Mouse (Mus musculus) stomach, postnatal 0 days (tissue): ENCODE data around the gene Cyp1a2. TPM values are rescaled to one million over a fixed set of nuclear protein-coding genes. Genes with fewer than 3 reads are reported as not detected.

ENCODE experiments used
- ATAC-seq: fragments of 200-750 bp; cut with Nextera tagmentation; 2 replicates; pipeline ENCODE4 v1.8.0; 2017; ENCODE audit not compliant: low FRiP score, low TSS enrichment
- DNase-seq: peaks from one replicate; pipeline ENCODE4 v3.0.0-alpha.2; 2016; ENCODE audit warnings: low spot score
- H3K27ac ChIP-seq: fragments of 300-500 bp; sonication (generic); replicated peaks from 2 replicates; pipeline ENCODE4 v1.5.1; 2014; ENCODE audit warnings: mild to moderate bottlenecking, control low read depth
- H3K27me3 ChIP-seq: fragments of 300-500 bp; sonication (generic); 2 replicates; pipeline ENCODE4 v1.6.1; 2014; ENCODE audit warnings: low read length; ENCODE audit not compliant: control insufficient read depth, insufficient read depth
- H3K36me3 ChIP-seq: fragments of 300-500 bp; sonication (generic); 2 replicates; pipeline ENCODE4 v1.6.1; 2014; ENCODE audit warnings: low read length, mixed read lengths; ENCODE audit not compliant: control insufficient read depth, insufficient read depth
- H3K4me1 ChIP-seq: fragments of 300-500 bp; sonication (generic); replicated peaks from 2 replicates; pipeline ENCODE4 v1.6.1; 2014; ENCODE audit warnings: antibody characterized with exemption; ENCODE audit not compliant: control insufficient read depth, insufficient read depth
- H3K4me2 ChIP-seq: fragments of 300-500 bp; sonication (generic); replicated peaks from 2 replicates; pipeline ENCODE4 v1.6.1; 2014; ENCODE audit warnings: low read depth, mild to moderate bottlenecking, control low read depth, moderate library complexity
- H3K4me3 ChIP-seq: fragments of 300-500 bp; sonication (generic); 2 replicates; pipeline ENCODE4 v1.5.1; 2014; ENCODE audit warnings: low read depth, low read length, control low read depth
- H3K9ac ChIP-seq: fragments of 300-500 bp; sonication (generic); 2 replicates; pipeline ENCODE4 v1.6.1; 2014; ENCODE audit warnings: mild to moderate bottlenecking, low read length, control low read depth, mixed read lengths
- H3K9me3 ChIP-seq: fragments of 300-500 bp; sonication (generic); 2 replicates; pipeline ENCODE4 v1.6.1; 2016; ENCODE audit warnings: low read length; ENCODE audit not compliant: control insufficient read depth
- CTCF ChIP-seq: IDR thresholded peaks from 2 replicates; pipeline ENCODE4 v1.5.1; 2016; ENCODE audit warnings: antibody characterized with exemption, low read depth, mild to moderate bottlenecking, moderate library complexity
- EP300 ChIP-seq: optimal IDR thresholded peaks from 2 replicates; pipeline ENCODE3; 2016; ENCODE audit warnings: antibody characterized with exemption
- WGBS: fragments of 180-500 bp; shearing (Covaris S2); extraction: QIAGEN DNeasy Blood & Tissue Kit; methylation state at CpG from one replicate; pipeline ENCODE4 v1.1.7; 2014; 5-methylcytosine and 5-hydroxymethylcytosine counted together
- polyA plus RNA-seq: library from polyadenylated mRNA; unstranded; fragments of >200 nt; fragmentation: Nextera tagmentation; extraction: Ambion mirVana; gene quantifications from 2 replicates; pipeline ENCODE4 v1.2.1, GENCODE M21; 2015

Gene Cyp1a2
- polyA plus RNA-seq, 1 experiment from 2014 or later = not detected

GRCm38 (mm10) chr9:57629118-57629874, 54.2 kb downstream of the Cyp1a2 start:
- Histone ChIP-seq H3K27ac (peak overlapping the region; percentile 24; the same call in 1 of the 2 replicates), H3K9ac (no peak overlapping the region), H3K9me3 (no peaks in the 10 kb centered on the region), H3K4me1 (no peaks in the 10 kb centered on the region), H3K36me3 (peaks cover 50% of the 10 kb centered on the region), H3K4me3 (no peak overlapping the region), H3K4me2 (no peak overlapping the region), H3K27me3 (no peaks in the 10 kb centered on the region)
- 55% methylated on average over 14 of the region's 14 CpGs for WGBS
- peak; percentile 98 for TF ChIP-seq CTCF
- no peak for TF ChIP-seq EP300
- ATAC-seq (peak; percentile 74), DNase-seq (peak; percentile 83)

GRCm38 (mm10) chr9:57628717-57629116, 54.8 kb downstream of the Cyp1a2 start:
- DNase-seq (no peak), ATAC-seq (no peak)
- WGBS = 90% methylated on average over 12 of the region's 12 CpGs
- no peak overlapping the region for H3K27ac ChIP-seq
- TF ChIP-seq EP300 (no peak), CTCF (no peak)
- no peaks in the 10 kb centered on the region for H3K9me3 ChIP-seq
- no peaks in the 10 kb centered on the region for H3K4me1 ChIP-seq
- no peak overlapping the region for H3K4me3 ChIP-seq
- peaks cover 50% of the 10 kb centered on the region for H3K36me3 ChIP-seq
- no peak overlapping the region for H3K9ac ChIP-seq
- no peaks in the 10 kb centered on the region for H3K27me3 ChIP-seq
- H3K4me2 ChIP-seq = no peak overlapping the region

GRCm38 (mm10) chr9:57627892-57628291, 55.6 kb downstream of the Cyp1a2 start:
- H3K27ac ChIP-seq = no peak overlapping the region
- H3K9ac ChIP-seq = no peak overlapping the region
- no peak for DNase-seq
- H3K4me3 ChIP-seq = no peak overlapping the region
- H3K27me3 ChIP-seq = no peaks in the 10 kb centered on the region
- WGBS = 87% methylated on average over 11 of the region's 11 CpGs
- TF ChIP-seq EP300 = no peak
- no peak for TF ChIP-seq CTCF
- no peaks in the 10 kb centered on the region for H3K9me3 ChIP-seq
- H3K36me3 ChIP-seq = peaks cover 50% of the 10 kb centered on the region
- no peak for ATAC-seq
- H3K4me1 ChIP-seq = no peaks in the 10 kb centered on the region
- H3K4me2 ChIP-seq = no peak overlapping the region

- H3K27me3 ChIP-seq = no peaks in the 10 kb centered on the region
- H3K4me1 ChIP-seq = no peaks in the 10 kb centered on the region
- no peaks in the 10 kb centered on the region for H3K9me3 ChIP-seq
- TF ChIP-seq CTCF (no peak), EP300 (no peak)
- DNase-seq (no peak), ATAC-seq (no peak)
- 93% methylated on average over 17 of the region's 17 CpGs for WGBS
- no peak overlapping the region for H3K27ac ChIP-seq
- H3K4me3 ChIP-seq = no peak overlapping the region
- H3K9ac ChIP-seq = no peak overlapping the region
- no peak overlapping the region for H3K4me2 ChIP-seq
- peaks cover 50% of the 10 kb centered on the region for H3K36me3 ChIP-seq
Observed at GRCm38 (mm10) chr9:57627191-57627590, 56.3 kb downstream of the Cyp1a2 start.

Other genes with a start within 250 kb of the Cyp1a2 start
- gene Ppcdc, start 243.6 kb downstream of the Cyp1a2 start, polyA plus RNA-seq = 14.2 and 16.2 TPM in 2 replicates
- gene Scamp5, start 215.6 kb downstream of the Cyp1a2 start, polyA plus RNA-seq = 42.4 and 48.7 TPM in 2 replicates
- gene Rpp25, start 179.7 kb downstream of the Cyp1a2 start, polyA plus RNA-seq = 24.3 and 26.5 TPM in 2 replicates
- 991 and 1,062 TPM in 2 replicates for gene Cox5a, start 162.4 kb downstream of the Cyp1a2 start, polyA plus RNA-seq
- 12.4 and 13.0 TPM in 2 replicates for gene Fam219b, start 146.2 kb downstream of the Cyp1a2 start, polyA plus RNA-seq
- gene Mpi, start 130.9 kb downstream of the Cyp1a2 start, polyA plus RNA-seq = 24.6 and 26.1 TPM in 2 replicates
- 102 and 104 TPM in 2 replicates for gene Scamp2, start 122.8 kb downstream of the Cyp1a2 start, polyA plus RNA-seq
- 8.4 and 8.6 TPM in 2 replicates for gene Ulk3, start 94.3 kb downstream of the Cyp1a2 start, polyA plus RNA-seq
- not detected in 2 replicates for gene Cplx3, start 77.4 kb downstream of the Cyp1a2 start, polyA plus RNA-seq
- not detected in 2 replicates for gene Lman1l, start 62.9 kb downstream of the Cyp1a2 start, polyA plus RNA-seq
- gene Csk, start 30.1 kb downstream of the Cyp1a2 start, polyA plus RNA-seq = 20.7 and 23.9 TPM in 2 replicates
- gene Cyp1a1, start 4.2 kb upstream of the Cyp1a2 start, polyA plus RNA-seq = 0.07 and 0.11 TPM in 2 replicates
- gene Edc3, start 24.8 kb upstream of the Cyp1a2 start, polyA plus RNA-seq = 13.6 and 15.2 TPM in 2 replicates
- 29.4 and 38.0 TPM in 2 replicates for gene Clk3, start 82.2 kb upstream of the Cyp1a2 start, polyA plus RNA-seq
- 2.3 and 3.0 TPM in 2 replicates for gene Arid3b, start 153.1 kb upstream of the Cyp1a2 start, polyA plus RNA-seq
- 93.1 and 94.6 TPM in 2 replicates for gene Ubl7, start 227.3 kb upstream of the Cyp1a2 start, polyA plus RNA-seq